Mouse (Mus musculus) stomach, embryonic 14.5 days (tissue): ENCODE data around the gene Bckdhb. TPM values are rescaled to one million over a fixed set of nuclear protein-coding genes. Genes with fewer than 3 reads are reported as not detected.
"Not testable (repeated sequence)": the region's sequence is repeated elsewhere in the genome, so short reads cannot be mapped to it uniquely, and the experiment has no call there.

Experiments used
- ATAC-seq: fragments of 200-750 bp; cut with Nextera tagmentation; 2 replicates; pipeline ENCODE4 v1.8.0; 2017; ENCODE audit warnings: low read depth, moderate TSS enrichment; ENCODE audit not compliant: insufficient number of reproducible peaks, insufficient read depth, low FRiP score
- H3K27ac ChIP-seq: fragments of 300-500 bp; sonication (generic); 2 replicates; pipeline ENCODE4 v1.5.1; 2014; ENCODE audit warnings: mild to moderate bottlenecking, low read length, moderate library complexity, mixed read lengths
- H3K27me3 ChIP-seq: fragments of 300-500 bp; sonication (generic); 2 replicates; pipeline ENCODE4 v1.6.1; 2014; ENCODE audit warnings: low read length, control low read depth, mixed read lengths; ENCODE audit not compliant: control insufficient read depth, insufficient read depth
- H3K36me3 ChIP-seq: fragments of 300-500 bp; sonication (generic); 2 replicates; pipeline ENCODE4 v1.6.1; 2014; ENCODE audit warnings: mild to moderate bottlenecking, control low read depth, low read length, moderate library complexity, mixed read lengths; ENCODE audit not compliant: control insufficient read depth, insufficient read depth
- H3K4me1 ChIP-seq: fragments of 300-500 bp; sonication (generic); 2 replicates; pipeline ENCODE4 v1.6.1; 2014; ENCODE audit warnings: low read length, control low read depth, mixed read lengths; ENCODE audit not compliant: control insufficient read depth, insufficient read depth
- H3K4me2 ChIP-seq: fragments of 300-500 bp; sonication (generic); replicated peaks from 2 replicates; pipeline ENCODE4 v1.6.1; 2014; ENCODE audit warnings: low read depth, low read length, control low read depth
- H3K4me3 ChIP-seq: fragments of 300-500 bp; sonication (generic); 2 replicates; pipeline ENCODE4 v1.5.1; 2014; ENCODE audit warnings: low read depth, low read length, control low read depth
- H3K9ac ChIP-seq: fragments of 300-500 bp; sonication (generic); replicated peaks from 2 replicates; pipeline ENCODE4 v1.6.1; 2014; ENCODE audit warnings: low read depth, mild to moderate bottlenecking, control low read depth, low read length, moderate library complexity, mixed read lengths
- H3K9me3 ChIP-seq: fragments of 300-500 bp; sonication (generic); 2 replicates; pipeline ENCODE4 v1.6.1; 2016; ENCODE audit warnings: low read depth, low read length, control low read depth; ENCODE audit not compliant: control insufficient read depth
- WGBS: fragments of 180-500 bp; shearing (Covaris S2); extraction: QIAGEN DNeasy Blood & Tissue Kit; methylation state at CpG from one replicate; pipeline ENCODE4 v1.1.7; 2014; 5-methylcytosine and 5-hydroxymethylcytosine counted together
- polyA plus RNA-seq: library from polyadenylated mRNA; unstranded; fragments of >200 nt; fragmentation: Nextera tagmentation; extraction: Ambion mirVana; gene quantifications from 2 replicates; pipeline ENCODE4 v1.2.1, GENCODE M21; 2014

The Bckdhb gene
- polyA plus RNA-seq, 1 experiment from 2014 or later = 50.3 TPM

DNA sequence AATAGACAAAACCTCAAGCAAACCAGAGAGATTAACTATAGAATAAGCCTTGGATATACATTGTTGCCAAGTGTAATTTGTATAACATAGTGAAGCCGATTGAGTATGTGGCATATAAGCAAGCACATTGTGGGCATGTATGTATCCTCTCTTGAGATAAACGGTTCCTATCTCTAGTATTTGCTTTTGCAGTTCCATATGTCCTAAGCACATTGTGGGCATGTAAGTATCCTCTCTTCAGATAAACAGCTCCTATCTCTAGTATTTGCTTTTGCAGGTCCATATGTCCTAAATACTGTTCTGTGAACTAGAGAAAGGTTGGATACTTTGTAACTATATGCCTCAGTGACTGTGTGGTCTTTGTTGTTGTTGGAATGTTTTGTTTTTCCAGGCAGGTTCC, 48.5 kb downstream of the Bckdhb start:
- Histone ChIP-seq H3K4me2 (no peak overlapping the region), H3K4me3 (no peak overlapping the region), H3K27me3 (no peaks in the 10 kb centered on the region), H3K9ac (no peak overlapping the region), H3K4me1 (no peaks in the 10 kb centered on the region), H3K36me3 (no peaks in the 10 kb centered on the region), H3K9me3 (no peaks in the 10 kb centered on the region), H3K27ac (no peak overlapping the region)
- WGBS = 77% methylated on average over 2 of the region's 2 CpGs
- ATAC-seq = no peak

DNA sequence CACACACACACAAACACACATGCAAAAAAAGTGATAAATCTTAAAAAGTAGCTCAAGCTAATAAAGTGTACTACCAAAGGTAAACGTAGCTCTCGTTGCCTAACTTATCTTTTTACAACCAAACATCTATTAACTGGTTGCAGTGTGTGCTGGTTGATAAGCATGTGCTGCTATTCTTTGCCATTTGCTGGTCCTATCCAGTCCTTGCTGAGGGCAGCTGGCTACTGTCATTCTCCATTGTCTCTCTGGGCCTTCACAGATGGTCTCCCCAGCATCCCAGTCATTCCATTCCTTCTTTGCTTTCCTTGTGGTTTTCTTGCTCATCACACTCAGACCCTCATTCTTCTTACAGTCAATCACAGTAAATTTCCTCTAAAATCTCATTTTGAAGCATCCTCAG, 50.9 kb downstream of the Bckdhb start:
- H3K27ac ChIP-seq = no peak overlapping the region
- no peaks in the 10 kb centered on the region for H3K27me3 ChIP-seq
- WGBS = 77% methylated on average over 2 of the region's 2 CpGs
- H3K4me3 ChIP-seq = no peak overlapping the region
- no peak overlapping the region for H3K4me2 ChIP-seq
- no peaks in the 10 kb centered on the region for H3K9me3 ChIP-seq
- no peaks in the 10 kb centered on the region for H3K4me1 ChIP-seq
- ATAC-seq = no peak
- H3K9ac ChIP-seq = no peak overlapping the region
- no peaks in the 10 kb centered on the region for H3K36me3 ChIP-seq

- H3K27ac ChIP-seq = no peak overlapping the region
- H3K36me3 ChIP-seq = no peaks in the 10 kb centered on the region
- H3K4me3 ChIP-seq = no peak overlapping the region
- no peaks in the 10 kb centered on the region for H3K9me3 ChIP-seq
- 70% methylated on average over 7 of the region's 7 CpGs for WGBS
- H3K9ac ChIP-seq = no peak overlapping the region
- H3K4me1 ChIP-seq = no peaks in the 10 kb centered on the region
- no peak overlapping the region for H3K4me2 ChIP-seq
- ATAC-seq = no peak
- H3K27me3 ChIP-seq = no peaks in the 10 kb centered on the region
Measured at GRCm38 (mm10) chr9:83981234-83981633, 56.3 kb downstream of the Bckdhb start.

DNA sequence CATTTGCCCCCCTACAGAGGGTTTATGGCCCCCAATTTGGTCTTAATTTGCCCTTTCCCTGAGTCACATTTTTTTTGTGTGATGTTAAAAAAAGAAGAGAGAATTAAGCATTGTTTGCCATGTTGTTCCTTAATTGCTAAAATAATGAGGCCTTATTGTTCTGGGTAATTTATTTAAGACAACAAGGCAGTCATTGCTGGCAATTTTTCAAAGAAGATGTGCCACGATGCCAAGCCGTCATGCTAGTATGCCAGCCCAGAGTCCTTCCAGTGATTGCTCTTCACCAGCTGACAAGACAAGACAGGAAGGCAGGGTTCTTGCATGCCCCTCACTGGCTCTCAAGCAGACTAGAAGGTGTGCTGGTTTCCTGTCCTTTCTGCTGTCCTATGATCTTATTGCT, 84.0 kb downstream of the Bckdhb start:
- no peak overlapping the region for H3K9ac ChIP-seq
- no peak overlapping the region for H3K4me3 ChIP-seq
- whole genome bisulfite sequencing = 88% methylated on average over 2 of the region's 2 CpGs
- no peaks in the 10 kb centered on the region for H3K4me1 ChIP-seq
- H3K27me3 ChIP-seq = no peaks in the 10 kb centered on the region
- no peaks in the 10 kb centered on the region; the same call in 1 of the 2 replicates for H3K9me3 ChIP-seq
- ATAC-seq = no peak
- 0 out of 2 replicates have a peak, but pooled peaks cover 5% of the 10 kb centered on the region for H3K36me3 ChIP-seq
- no peak overlapping the region for H3K4me2 ChIP-seq
- H3K27ac ChIP-seq = no peak overlapping the region

- H3K27me3 ChIP-seq = no peaks in the 10 kb centered on the region
- H3K9me3 ChIP-seq = no peaks in the 10 kb centered on the region
- no peak overlapping the region for H3K9ac ChIP-seq
- H3K4me2 ChIP-seq = no peak overlapping the region
- H3K36me3 ChIP-seq = 0 out of 2 replicates have a peak, but pooled peaks cover 3% of the 10 kb centered on the region
- no peak for ATAC-seq
- no peak overlapping the region for H3K27ac ChIP-seq
- H3K4me1 ChIP-seq = no peaks in the 10 kb centered on the region
- H3K4me3 ChIP-seq = no peak overlapping the region
Measured at GRCm38 (mm10) chr9:84011146-84011545, 86.2 kb downstream of the Bckdhb start.

- ATAC-seq, H3K4me2 ChIP-seq, H3K27ac ChIP-seq, H3K4me3 ChIP-seq, H3K27me3 ChIP-seq, H3K4me1 ChIP-seq, H3K9me3 ChIP-seq, H3K36me3 ChIP-seq, H3K9ac ChIP-seq: not testable (repeated sequence)
- 89% methylated on average over 8 of the region's 8 CpGs for WGBS
Measured at GRCm38 (mm10) chr9:84018141-84018540, 93.2 kb downstream of the Bckdhb start.

GRCm38 (mm10) chr9:84019627-84020026, 94.7 kb downstream of the Bckdhb start:
- Histone ChIP-seq H3K9ac (no peak overlapping the region), H3K27me3 (no peaks in the 10 kb centered on the region), H3K9me3 (no peaks in the 10 kb centered on the region), H3K27ac (no peak overlapping the region), H3K4me3 (no peak overlapping the region), H3K4me2 (no peak overlapping the region), H3K4me1 (no peaks in the 10 kb centered on the region), H3K36me3 (no peaks in the 10 kb centered on the region)
- WGBS = 65% methylated on average over 2 of the region's 2 CpGs
- ATAC-seq = no peak

DNA sequence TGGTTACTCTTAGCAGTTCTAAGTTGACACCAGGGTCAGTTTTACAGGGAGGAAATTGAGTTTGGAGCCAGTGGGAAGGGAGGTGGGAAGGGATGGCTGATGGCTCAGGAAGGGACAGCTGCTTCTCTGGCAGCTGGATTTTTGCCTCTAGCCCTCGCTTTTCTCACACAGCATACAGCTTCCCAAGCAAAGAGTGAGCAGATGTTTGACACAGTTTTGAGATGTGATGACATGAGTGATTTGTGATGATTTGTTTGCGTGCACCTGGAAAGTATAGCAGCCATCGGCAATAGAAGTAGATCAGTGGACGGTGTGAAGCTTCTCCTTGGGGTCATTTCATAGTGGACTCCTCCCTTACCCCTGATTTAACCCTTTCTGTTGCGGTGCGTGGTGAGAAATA, 96.2 kb downstream of the Bckdhb start:
- WGBS = 68% methylated on average over 6 of the region's 6 CpGs
- no peak for ATAC-seq
- Histone ChIP-seq H3K9me3 (no peaks in the 10 kb centered on the region), H3K36me3 (no peaks in the 10 kb centered on the region), H3K4me2 (no peak overlapping the region), H3K9ac (no peak overlapping the region), H3K27me3 (no peaks in the 10 kb centered on the region), H3K4me1 (no peaks in the 10 kb centered on the region), H3K27ac (no peak overlapping the region), H3K4me3 (no peak overlapping the region)

- H3K27ac ChIP-seq = no peak overlapping the region
- H3K4me2 ChIP-seq = no peak overlapping the region
- H3K9ac ChIP-seq = no peak overlapping the region
- H3K4me1 ChIP-seq = peaks cover 3% of the 10 kb centered on the region; the same call in 1 of the 2 replicates
- H3K9me3 ChIP-seq = no peaks in the 10 kb centered on the region
- H3K4me3 ChIP-seq = no peak overlapping the region
- H3K27me3 ChIP-seq = no peaks in the 10 kb centered on the region
- no peak for ATAC-seq
- H3K36me3 ChIP-seq = no peaks in the 10 kb centered on the region
- WGBS = 84% methylated on average over 2 of the region's 2 CpGs
Measured at GRCm38 (mm10) chr9:84028120-84028519, 103.2 kb downstream of the Bckdhb start.
